Mouse (Mus musculus) CH12.LX (cell line): Measurements from ENCODE around the gene Krtap31-2.

ENCODE experiments used
- BHLHE40 ChIP-seq: IDR thresholded peaks from 2 replicates; pipeline ENCODE4 v1.6.1; 2011; ENCODE audit warnings: mild to moderate bottlenecking, low read depth, low read length, improper control_type of control experiment
- CTCF ChIP-seq, 2 experiments: IDR thresholded peaks in 1 of 2; conservative IDR thresholded peaks in 1 of 2; 2 replicates each; pipeline ENCODE4 v1.5.1; 2011 to 2012; ENCODE audit warnings: low read depth in 2 of 2, low read length in 2 of 2, improper control_type of control experiment in 1 of 2, inconsistent platforms in 1 of 2, mild to moderate bottlenecking in 1 of 2, moderate library complexity in 1 of 2
- E2F4 ChIP-seq: IDR thresholded peaks from 2 replicates; pipeline ENCODE4 v1.6.1; 2011; ENCODE audit warnings: low read depth, low read length, improper control_type of control experiment; ENCODE audit not compliant: insufficient replicate concordance
- EP300 ChIP-seq: IDR thresholded peaks from 2 replicates; pipeline ENCODE4 v1.6.1; 2011; ENCODE audit warnings: low read length, improper control_type of control experiment
- JUND ChIP-seq: conservative IDR thresholded peaks from 2 replicates; pipeline ENCODE4 v1.6.1; 2011; ENCODE audit warnings: low read depth, low read length, improper control_type of control experiment
- MAX ChIP-seq: IDR thresholded peaks from 2 replicates; pipeline ENCODE4 v1.6.1; 2011; ENCODE audit warnings: low read length, improper control_type of control experiment
- MEF2A ChIP-seq: IDR thresholded peaks from 2 replicates; pipeline ENCODE4 v1.6.1; 2014; ENCODE audit warnings: low read depth, mild to moderate bottlenecking, inconsistent platforms, low read length, improper control_type of control experiment, borderline replicate concordance
- NELFE ChIP-seq: IDR thresholded peaks from 2 replicates; pipeline ENCODE4 v1.6.1; 2011; ENCODE audit warnings: low read depth, low read length, improper control_type of control experiment
- RAD21 ChIP-seq: IDR thresholded peaks from 2 replicates; pipeline ENCODE4 v1.6.1; 2011; ENCODE audit warnings: low read depth, mild to moderate bottlenecking, low read length, improper control_type of control experiment, moderate library complexity
- SMC3 ChIP-seq: IDR thresholded peaks from 2 replicates; pipeline ENCODE4 v1.6.1; 2011; ENCODE audit warnings: low read depth, low read length, improper control_type of control experiment
- UBTF ChIP-seq: IDR thresholded peaks from 2 replicates; pipeline ENCODE4 v1.6.1; 2012; ENCODE audit warnings: low read depth, mild to moderate bottlenecking, inconsistent platforms, low read length, improper control_type of control experiment, moderate library complexity
- USF2 ChIP-seq: conservative IDR thresholded peaks from 2 replicates; pipeline ENCODE4 v1.6.1; 2011; ENCODE audit warnings: low read depth, low read length, improper control_type of control experiment

DNA sequence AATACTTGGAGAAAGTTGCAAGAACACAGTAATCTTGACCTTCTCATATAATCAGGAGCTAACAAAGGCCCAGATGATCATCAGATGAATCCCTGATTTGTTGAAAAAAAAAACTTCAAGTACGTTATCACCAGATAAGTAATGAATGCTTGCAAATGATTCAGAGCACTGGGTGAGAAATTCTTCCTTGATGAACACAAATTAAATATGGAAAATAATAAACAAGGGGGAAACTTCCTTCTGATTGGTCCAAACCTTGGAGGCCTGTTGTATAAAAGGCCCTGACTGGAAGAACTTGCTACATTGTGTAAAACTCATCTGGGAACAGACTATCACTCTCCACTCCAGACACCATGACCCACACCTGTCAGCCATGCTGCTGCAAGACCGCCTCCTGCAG lies 28.5 kb upstream of the Krtap31-2 start, which contains the start of gene Krtap31-1:
- TF ChIP-seq USF2 (no peak), MEF2A (no peak), CTCF (conservative IDR thresholded peaks at IDR 0.05 in 1 of 2, IDR thresholded peaks at IDR 0.05 in 1 of 2; ENCODE audit: low read depth in 2 of 2, low read length in 2 of 2) (no peak), NELFE (no peak), BHLHE40 (no peak), E2F4 (no peak), EP300 (no peak), MAX (no peak), UBTF (no peak), SMC3 (no peak), JUND (no peak), RAD21 (no peak)
